Mouse (Mus musculus) ES-E14 (cell line): ENCODE measurements around the gene Psmd2. TPM values are rescaled to one million over a fixed set of nuclear protein-coding genes. Genes with fewer than 3 reads are reported as not detected.

Source experiments
- DNase-seq: peaks from one replicate; pipeline ENCODE4 v3.0.0-alpha.2; 2013; ENCODE audit warnings: low read depth, low spot score
- H3K27ac ChIP-seq: 2 replicates; pipeline ENCODE4 v1.5.1; 2012; ENCODE audit warnings: low read depth, mild to moderate bottlenecking, low read length, moderate library complexity, mixed read lengths; ENCODE audit not compliant: poor library complexity, insufficient read depth, severe bottlenecking
- H3K36me3 ChIP-seq: 2 replicates; pipeline ENCODE4 v1.6.1; 2012; ENCODE audit warnings: mild to moderate bottlenecking, low read length, moderate library complexity, mixed read lengths; ENCODE audit not compliant: control insufficient read depth, poor library complexity, insufficient read depth, severe bottlenecking
- H3K4me1 ChIP-seq, 2 experiments: fragments of 150-350 bp in 1 of 2; sonication (generic) in 1 of 2; 2 replicates each; pipeline ENCODE4 v1.6.1; 2012; ENCODE audit warnings: low read length in 2 of 2, mild to moderate bottlenecking in 1 of 2, mixed read lengths in 1 of 2; ENCODE audit not compliant: control insufficient read depth in 2 of 2, insufficient read depth in 2 of 2, poor library complexity in 1 of 2
- H3K4me3 ChIP-seq, 2 experiments: fragments of 150-350 bp in 1 of 2; sonication (generic) in 1 of 2; 2 replicates each; pipeline ENCODE4 v1.5.1; 2012; ENCODE audit warnings: low read length in 2 of 2, low read depth in 1 of 2, mild to moderate bottlenecking in 1 of 2, mixed read lengths in 1 of 2; ENCODE audit not compliant: insufficient read depth in 1 of 2, poor library complexity in 1 of 2, severe bottlenecking in 1 of 2
- H3K9ac ChIP-seq: 2 replicates; pipeline ENCODE4 v1.6.1; 2012; ENCODE audit warnings: low read depth, mild to moderate bottlenecking, low read length, mixed read lengths; ENCODE audit not compliant: poor library complexity, insufficient read depth, severe bottlenecking
- H3K9me3 ChIP-seq: fragments of 150-350 bp; sonication (generic); 2 replicates; pipeline ENCODE4 v1.6.1; 2012; ENCODE audit warnings: low read depth, mild to moderate bottlenecking, low read length; ENCODE audit not compliant: control insufficient read depth, insufficient read depth
- CHD2 ChIP-seq: IDR thresholded peaks from 2 replicates; pipeline ENCODE4 v1.6.1; 2014; ENCODE audit warnings: mild to moderate bottlenecking, low read depth, low read length, inconsistent platforms
- HCFC1 ChIP-seq: IDR thresholded peaks from 2 replicates; pipeline ENCODE4 v1.6.1; 2012; ENCODE audit warnings: low read length, inconsistent platforms, borderline replicate concordance; ENCODE audit not compliant: insufficient read depth
- MAFK ChIP-seq: IDR thresholded peaks from 2 replicates; pipeline ENCODE4 v1.6.1; 2014; ENCODE audit warnings: mild to moderate bottlenecking, low read depth, low read length, inconsistent platforms; ENCODE audit not compliant: insufficient read depth
- ZC3H11A ChIP-seq: IDR thresholded peaks from 2 replicates; pipeline ENCODE4 v1.6.1; 2012; ENCODE audit warnings: low read depth, mild to moderate bottlenecking, inconsistent platforms, low read length, borderline replicate concordance
- ZNF384 ChIP-seq: IDR thresholded peaks from 2 replicates; pipeline ENCODE4 v1.6.1; 2012; ENCODE audit warnings: low read depth, low read length, inconsistent platforms
- in situ Hi-C, 2 experiments: fragments of 600-800 bp; cut with MboI; formaldehyde crosslinking; loops; one replicate each; pipeline ENCODE4 v1.15.1; 2025; ENCODE audit warnings: low sequenced_read_pairs in 2 of 2, inconsistent platforms in 1 of 2; ENCODE audit not compliant: unreplicated experiment in 2 of 2
- total RNA-seq: library from RNA; depleted of rRNA; stranded (reverse); fragments of 300-350 nt; gene quantifications from 2 replicates; pipeline ENCODE4 v1.2.3, GENCODE M21; 2012; rRNA removed

The Psmd2 gene
- 200 and 302 TPM in 2 replicates for total RNA-seq

- Histone ChIP-seq H3K9ac (peak within 1 kb of the TSS; percentile 98), H3K27ac (peak within 1 kb of the TSS; percentile 56), H3K4me3 (peak within 1 kb of the TSS; percentile 74 to 97), H3K4me1 (0 out of 4 replicates have a peak, but pooled peaks cover 0 to 2% of the 10 kb centered on the region in 2 experiments), H3K9me3 (no peaks in the 10 kb centered on the region), H3K36me3 (peaks cover 17% of the 10 kb centered on the region)
- TF ChIP-seq MAFK = no peak
- TF ChIP-seq HCFC1 = peak; percentile 83
- DNase-seq = peak; percentile 88
- in situ Hi-C loops = no loop called here
Measured at GRCm38 (mm10) chr16:20651076-20651946, at the start of gene Psmd2. Psmd2 (plus strand) TSS chr16:20651652.

DNA sequence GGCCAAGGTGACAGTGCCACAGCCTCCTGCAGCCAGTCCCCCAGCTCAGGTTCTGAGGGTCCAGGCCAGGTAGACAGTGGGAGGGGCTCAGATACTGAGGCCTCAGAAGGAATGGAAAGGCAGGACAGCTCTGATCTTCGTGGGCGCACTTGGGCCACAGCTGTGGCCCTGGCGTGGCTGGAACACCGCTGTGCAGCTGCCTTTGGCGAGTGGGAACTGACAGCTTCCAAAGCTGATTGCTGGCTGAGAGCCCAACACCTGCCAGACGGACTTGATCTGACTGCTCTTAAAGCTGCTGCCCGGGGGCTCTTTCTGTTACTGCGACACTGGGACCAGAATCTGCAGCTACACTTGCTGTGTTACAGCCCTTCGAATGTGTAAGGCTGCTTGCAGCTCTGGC lies 46.7 kb upstream of the Psmd2 start:
- TF ChIP-seq ZNF384 = no peak
- TF ChIP-seq CHD2 = no peak
- TF ChIP-seq MAFK = no peak
- TF ChIP-seq ZC3H11A = no peak
- no peak for TF ChIP-seq HCFC1
- in situ Hi-C loops = no loop called here
- H3K27ac ChIP-seq = no peak overlapping the region
- H3K9ac ChIP-seq = no peak overlapping the region
- no peaks in the 10 kb centered on the region for H3K9me3 ChIP-seq
- no peak overlapping the region for H3K4me3 ChIP-seq
- no peak for DNase-seq
- H3K4me1 ChIP-seq = no peaks in the 10 kb centered on the region
- peaks cover 39% of the 10 kb centered on the region for H3K36me3 ChIP-seq

DNA sequence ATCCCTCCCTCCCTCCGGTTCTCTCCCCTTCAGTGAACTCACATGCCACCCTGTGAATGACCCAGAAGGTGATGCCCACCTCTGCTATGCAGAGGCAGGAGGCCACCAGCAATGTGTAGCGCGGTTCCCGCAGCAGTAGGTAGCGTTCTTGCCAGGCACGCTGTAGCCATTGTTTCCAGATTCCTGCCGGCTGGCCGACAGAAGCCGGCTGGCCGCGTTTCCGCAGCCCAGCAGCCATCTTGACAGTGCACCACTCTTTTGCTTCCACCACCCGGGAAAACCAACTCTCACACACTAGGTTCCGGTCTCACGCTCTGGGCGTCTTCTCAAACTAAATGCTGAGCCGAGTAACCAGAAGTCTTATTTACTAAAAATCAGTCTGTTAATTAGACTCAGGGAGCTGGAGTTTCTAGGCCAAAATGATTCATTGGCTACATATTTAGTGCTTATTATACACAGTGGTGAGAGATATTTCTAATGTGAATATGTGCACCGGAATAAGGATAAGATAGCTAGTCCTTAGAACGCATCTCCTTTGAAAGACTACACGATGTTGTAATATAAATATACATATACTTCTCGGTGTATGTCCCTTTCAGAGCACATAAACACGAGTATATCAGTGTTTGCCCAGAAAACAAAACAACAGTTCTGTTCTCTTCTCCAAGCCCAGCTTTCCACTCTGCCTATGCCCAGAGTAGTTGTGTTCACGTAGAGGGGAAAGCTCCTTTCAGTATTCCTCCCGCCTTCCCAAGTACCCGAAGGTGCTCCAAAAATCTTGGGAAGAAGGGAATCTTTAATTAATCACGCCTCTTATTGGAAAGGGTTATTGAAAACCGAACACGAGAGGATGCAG lies 40.7 kb upstream of the Psmd2 start:
- Histone ChIP-seq H3K27ac (peak overlapping the region; percentile 61; the same call in 1 of the 2 replicates), H3K4me1 (no peaks in the 10 kb centered on the region; a peak in 1 of 4 replicates), H3K36me3 (peaks cover 25% of the 10 kb centered on the region), H3K9me3 (no peaks in the 10 kb centered on the region), H3K9ac (peak overlapping the region; percentile 99), H3K4me3 (peak overlapping the region; percentile 82 to 95)
- TF ChIP-seq CHD2 (peak; percentile 72; the same call in 1 of the 2 replicates), ZC3H11A (no peak), HCFC1 (peak; percentile 84), MAFK (no peak), ZNF384 (no peak)
- in situ Hi-C loops = no loop called here
- peak; percentile 83 for DNase-seq

DNA sequence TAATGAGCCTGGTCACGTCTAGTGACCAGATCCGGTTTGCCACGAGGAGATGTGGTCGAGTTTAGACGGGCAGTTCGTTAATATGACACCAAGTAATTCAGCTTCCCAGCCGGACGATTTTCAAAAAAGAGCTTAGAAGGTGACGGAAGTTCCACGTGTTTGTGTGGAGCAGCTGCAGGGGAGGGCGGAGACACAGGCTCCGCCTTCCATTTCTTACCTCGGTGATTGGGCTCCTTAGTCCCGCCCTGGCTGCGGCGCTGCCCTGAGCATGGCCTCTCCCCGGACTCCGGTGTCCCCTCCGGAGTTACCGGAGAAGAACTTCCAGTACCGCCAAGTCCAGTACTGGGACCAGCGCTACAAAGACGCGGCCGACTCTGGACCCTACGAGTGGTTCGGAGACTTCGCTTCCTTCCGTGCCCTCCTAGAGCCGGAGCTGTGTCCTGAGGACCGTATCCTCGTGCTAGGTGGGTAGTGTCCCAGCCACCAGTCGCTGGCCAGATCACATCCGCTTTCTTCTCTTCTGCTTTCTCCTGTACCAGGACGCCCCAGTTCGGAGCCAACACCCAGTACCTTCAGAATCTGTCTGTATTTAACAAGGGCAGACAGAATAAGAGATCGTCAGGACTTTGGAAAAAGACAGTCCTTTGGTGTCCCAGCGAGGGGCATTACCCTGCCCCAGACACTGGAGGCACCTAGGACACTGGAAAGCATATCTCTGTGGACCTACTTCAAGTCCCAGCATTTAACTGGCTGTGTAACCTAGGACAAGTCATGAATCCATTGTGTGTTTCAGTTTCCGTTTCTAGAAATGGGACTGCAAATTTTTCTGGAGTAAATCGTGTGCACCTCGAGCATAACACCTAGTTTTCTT lies 39.9 kb upstream of the Psmd2 start, which contains the start of the genes Eef1akmt4, Gm49333 and Alg3:
Eef1akmt4 (plus strand) TSS at position 237 of the 871 bp plus-strand sequence.
Gm49333 (plus strand) TSS at position 254 of the 871 bp plus-strand sequence.
Alg3 (minus strand) TSS at position 379 of the 871 bp plus-strand sequence.
- Histone ChIP-seq H3K9ac (peak within 1 kb of the TSS; percentile 99), H3K4me1 (no peaks in the 10 kb centered on the region; a peak in 1 of 4 replicates), H3K27ac (peak within 1 kb of the TSS; percentile 61; the same call in 1 of the 2 replicates), H3K4me3 (peak within 1 kb of the TSS; percentile 82 to 95), H3K9me3 (no peaks in the 10 kb centered on the region), H3K36me3 (peaks cover 17% of the 10 kb centered on the region)
- in situ Hi-C loops = no loop called here
- TF ChIP-seq HCFC1 = 0 out of 2 replicates have a peak, but pooled peaks have one; percentile 9
- TF ChIP-seq ZNF384 = no peak
- peak; percentile 86 for DNase-seq
